Mouse (Mus musculus): Measurements from ENCODE around the gene Chst10.
A peak's percentile ranks its signal among the peaks of the same experiment; 100 is the strongest.

Chst10 gene

DNA sequence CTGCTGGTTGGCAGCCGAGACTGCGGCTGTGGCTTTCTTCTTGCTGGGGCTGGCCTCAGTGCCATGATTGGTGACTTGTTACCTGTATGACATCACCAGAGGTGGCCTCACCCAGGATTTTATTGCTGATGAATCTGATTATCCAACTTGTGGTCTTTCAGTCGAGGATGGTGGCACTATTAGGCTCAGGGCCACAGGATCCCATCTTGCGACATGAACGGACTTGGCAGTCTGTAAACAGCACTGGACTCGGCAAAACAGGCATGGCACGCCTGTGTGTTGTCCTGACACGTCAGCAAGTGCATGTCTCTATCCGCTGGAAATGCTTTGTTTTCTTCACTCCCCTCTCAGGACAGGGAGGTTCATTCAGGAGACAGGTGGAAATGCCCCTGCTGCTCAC, 33.6 kb downstream of the Chst10 start:
- DNase-seq = no peak

DNA sequence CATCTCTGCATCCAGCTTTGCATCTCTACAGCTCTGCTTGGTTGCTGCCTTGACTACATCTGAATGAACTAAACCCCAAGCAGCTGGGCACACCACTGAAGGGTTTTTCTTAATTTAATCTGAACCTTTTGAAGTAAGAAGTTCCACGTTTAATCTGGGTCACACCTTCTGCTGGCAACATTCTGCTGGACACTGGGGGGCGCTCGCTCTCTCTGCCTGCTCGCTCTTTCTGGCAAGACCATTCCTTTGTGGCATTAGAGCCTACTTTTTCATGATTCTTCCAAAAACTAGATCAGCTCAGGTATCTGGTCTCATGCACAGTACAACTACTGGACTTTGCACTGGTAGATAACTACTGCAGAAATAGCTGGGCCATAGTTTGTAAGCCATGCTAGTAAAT, 35.7 kb downstream of the Chst10 start:
- peak; percentile 13 for DNase-seq

DNA sequence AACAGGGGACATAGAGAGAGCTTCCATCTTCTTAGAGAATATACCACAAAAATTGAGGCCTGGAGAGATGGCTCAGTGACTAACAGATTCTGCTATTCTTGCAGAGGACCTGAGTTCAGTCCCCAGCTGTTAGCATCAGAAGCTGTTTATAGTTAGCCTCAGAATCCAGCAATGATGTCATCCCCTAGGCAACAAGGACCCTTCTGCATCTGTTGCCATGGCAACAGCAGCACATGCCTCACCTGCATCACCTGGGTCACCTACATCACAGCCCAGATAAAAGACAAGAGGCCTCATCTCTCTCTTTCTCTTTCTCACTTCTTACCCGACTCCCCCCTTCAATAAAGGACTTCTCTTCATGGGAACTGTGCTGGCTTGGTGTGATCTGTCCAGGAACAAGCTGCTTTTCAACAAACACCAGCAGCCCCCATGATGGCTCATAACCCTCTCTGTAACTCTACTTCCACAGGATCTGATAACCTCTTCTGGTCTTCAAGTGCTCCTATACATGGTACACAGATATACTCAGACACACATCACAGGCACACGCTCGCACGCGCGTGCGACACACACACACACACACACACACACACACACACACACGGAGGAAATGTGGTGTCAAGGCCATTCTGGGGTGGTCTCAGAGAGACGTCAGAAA, 37.0 kb downstream of the Chst10 start:
- DNase-seq = no peak

- no peak for DNase-seq
Observed at GRCm38 (mm10) chr1:38860207-38860606, 37.8 kb downstream of the Chst10 start.

- DNase-seq = peak; percentile 65
Observed at GRCm38 (mm10) chr1:38856196-38856595, 41.8 kb downstream of the Chst10 start.

- DNase-seq = no peak
Observed at GRCm38 (mm10) chr1:38852250-38852649, 45.7 kb downstream of the Chst10 start.

- no peak for DNase-seq
Observed at GRCm38 (mm10) chr1:38850650-38851049, 47.3 kb downstream of the Chst10 start.

DNA sequence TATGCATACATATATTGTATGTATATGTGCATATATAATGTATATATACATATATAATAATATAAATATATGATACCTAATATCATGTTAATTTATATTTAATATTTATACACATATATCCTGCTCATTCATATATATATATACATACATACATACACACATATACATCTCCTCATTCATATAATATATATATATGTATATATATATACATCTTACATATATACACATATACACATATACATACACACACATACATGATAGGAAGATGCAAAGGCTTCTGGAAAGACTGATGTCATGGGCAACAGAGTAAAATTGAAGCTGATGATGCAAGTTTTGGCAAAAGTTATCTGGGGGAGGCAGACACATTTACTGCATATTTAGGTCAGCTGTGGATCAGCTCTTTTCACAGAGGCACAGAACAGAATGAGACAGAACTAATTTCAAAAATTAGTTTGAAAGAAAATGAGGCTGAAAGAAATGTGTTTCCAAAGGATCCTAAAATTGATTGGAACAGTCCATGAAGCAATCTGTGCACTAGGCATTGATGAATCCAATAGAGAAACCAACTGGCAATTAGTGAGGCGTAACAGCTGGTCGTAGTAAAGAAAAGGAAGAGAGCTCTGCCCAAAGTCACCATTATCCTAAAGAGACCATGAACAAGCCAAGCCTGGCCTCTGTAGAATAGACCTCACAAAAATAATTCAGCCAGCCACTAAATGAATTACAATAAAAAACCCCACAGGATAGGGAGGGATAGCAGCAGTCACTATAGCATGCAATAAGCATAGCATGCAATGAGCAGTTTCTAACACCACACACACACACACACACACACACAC, 49.3 kb downstream of the Chst10 start:
- DNase-seq = no peak

DNA sequence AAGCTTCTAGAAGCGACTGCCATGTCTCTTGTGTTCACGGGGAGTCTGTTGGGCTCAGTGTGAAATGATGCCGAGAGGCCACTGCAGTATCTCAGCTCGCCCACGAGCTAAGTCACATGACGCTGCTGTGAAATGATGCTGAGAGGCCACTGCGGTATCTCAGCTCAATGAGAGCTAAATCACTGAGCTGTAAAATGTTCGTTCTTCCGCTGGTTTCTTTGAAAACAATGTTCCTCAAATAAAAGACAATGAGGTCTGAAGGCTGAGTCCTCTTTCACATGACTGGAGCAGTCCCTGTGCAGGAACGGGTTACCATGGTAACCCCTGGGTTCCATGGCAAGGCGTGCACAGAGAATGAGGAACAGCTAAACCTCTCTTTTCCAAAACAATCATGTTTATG, 50.0 kb downstream of the Chst10 start:
- DNase-seq = no peak

DNA sequence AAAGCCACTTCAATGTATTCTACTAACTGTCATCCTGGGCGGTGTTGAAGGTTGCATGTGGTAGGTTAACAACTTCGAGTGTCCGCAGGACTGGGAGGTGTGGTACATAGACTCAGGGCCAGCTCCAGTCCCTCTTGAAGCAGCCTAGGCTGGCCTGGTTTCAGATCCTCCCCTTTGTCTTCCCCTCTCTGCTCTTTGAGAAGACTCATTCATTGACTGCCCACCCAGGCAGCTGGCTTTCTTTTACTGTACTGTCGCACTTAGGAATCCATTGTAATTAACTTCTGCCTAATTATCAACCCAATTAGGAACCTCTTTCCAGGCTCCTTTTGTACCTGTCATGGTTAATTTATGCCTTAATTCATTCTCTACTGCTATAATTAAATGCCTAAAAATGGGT, 54.7 kb downstream of the Chst10 start:
- no peak for DNase-seq

GRCm38 (mm10) chr1:38842861-38843260, 55.1 kb downstream of the Chst10 start:
- DNase-seq = no peak

- no peak for DNase-seq
Observed at GRCm38 (mm10) chr1:38839944-38840343, 58.0 kb downstream of the Chst10 start.

DNA sequence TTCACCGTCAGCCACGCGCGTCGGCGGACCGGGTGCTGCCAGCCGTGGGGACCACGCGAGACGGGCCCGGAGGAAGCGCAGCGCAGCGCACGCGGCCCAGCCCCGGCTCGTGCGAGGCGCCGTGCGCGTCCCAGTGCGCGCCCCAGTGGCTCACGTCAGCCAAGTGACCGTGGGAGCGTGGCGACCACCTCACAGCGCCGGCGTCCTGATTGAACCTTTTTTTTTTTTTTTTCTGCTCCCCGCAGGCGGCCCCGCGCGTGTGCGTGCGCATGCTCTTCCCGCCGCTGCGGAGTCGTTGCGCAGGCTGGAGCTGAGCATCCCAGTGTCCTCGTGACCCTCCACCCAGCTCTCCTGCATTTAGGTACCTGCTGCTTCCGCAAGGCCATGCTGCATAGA, 61.5 kb downstream of the Chst10 start, which contains the start of gene Lonrf2:
Lonrf2 (minus strand) TSS at position 235 of the 396 bp plus-strand sequence.
- DNase-seq = peak; percentile 42

GRCm38 (mm10) chr1:38835568-38836476, 62.1 kb downstream of the Chst10 start:
- peak; percentile 59 for DNase-seq

DNA sequence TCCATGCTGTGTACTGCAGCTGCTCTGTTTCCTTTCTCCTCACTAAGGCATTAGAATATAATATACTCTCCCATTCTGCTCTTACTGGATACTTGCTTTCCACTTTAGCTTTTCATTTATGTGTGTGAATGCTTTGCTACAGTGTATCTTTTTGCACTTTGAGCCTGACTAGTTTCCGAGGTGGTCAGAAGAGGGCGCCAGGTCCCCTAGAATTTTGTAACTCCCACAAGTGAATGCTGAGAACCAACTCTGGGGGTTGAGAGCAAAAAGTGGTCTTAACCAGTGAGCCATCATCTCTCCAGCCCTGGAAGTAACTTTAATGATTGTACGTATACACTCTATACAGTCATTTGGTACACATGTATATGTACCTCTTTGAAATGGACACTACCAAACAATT, 63.1 kb downstream of the Chst10 start:
- peak; percentile 39 for DNase-seq

GRCm38 (mm10) chr1:38824926-38825325, 73.0 kb downstream of the Chst10 start:
- DNase-seq = no peak

DNA sequence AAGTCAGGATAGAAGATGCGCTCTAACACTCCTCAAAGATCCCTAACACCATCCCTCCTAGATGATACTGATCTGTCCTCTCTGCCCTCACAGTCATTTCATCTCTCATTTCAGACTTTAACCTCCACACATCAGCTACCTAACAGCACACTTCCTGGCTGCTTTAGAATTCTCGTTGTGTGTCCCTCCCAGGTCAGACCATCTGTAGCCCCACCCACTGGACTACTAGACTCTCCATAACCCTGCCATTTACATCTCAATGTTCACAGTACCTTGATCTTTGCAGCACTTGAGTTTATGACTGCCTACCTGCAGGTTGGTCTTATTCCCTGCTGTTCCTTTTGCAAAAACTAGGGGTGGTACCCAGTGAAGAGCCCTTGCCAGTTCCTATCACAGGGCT, 74.1 kb downstream of the Chst10 start:
- no peak for DNase-seq

DNA sequence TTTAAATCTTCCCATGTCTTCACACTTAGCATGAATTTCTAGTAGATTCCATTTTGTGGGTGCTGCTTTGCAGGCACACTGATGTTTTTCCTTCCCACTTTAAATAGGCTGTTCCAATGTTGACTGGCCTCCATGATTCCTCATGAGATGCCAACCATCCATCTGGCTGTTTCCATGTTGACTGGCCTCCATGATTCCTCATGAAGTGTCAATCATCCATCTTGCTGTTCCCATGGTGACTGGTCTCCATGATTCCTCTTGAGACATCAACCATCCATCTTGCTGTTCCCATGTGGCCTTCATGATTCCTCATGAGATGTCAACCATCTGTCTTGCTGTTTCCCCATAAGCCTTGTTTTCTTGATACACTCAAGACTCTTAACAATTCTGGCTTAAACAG, 78.3 kb downstream of the Chst10 start:
- DNase-seq = no peak

DNA sequence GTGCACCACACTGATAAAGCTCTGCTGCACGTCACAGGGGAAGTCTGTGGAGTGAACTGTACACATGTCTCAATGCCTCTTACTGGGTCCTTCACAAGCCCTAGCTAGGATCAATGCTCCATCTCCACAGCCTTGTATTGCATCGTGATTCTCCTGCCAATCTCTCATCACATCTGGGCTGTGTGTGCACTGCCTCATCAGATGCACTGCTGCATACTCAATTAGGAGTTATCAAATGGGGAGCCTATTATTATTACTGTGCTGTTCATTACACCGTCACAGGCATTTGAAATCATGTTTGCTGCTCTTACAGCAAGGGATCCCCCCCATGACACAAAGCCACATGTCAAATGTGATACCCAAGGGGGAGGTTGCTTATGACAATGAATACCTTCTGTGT, 80.3 kb downstream of the Chst10 start:
- no peak for DNase-seq

DNA sequence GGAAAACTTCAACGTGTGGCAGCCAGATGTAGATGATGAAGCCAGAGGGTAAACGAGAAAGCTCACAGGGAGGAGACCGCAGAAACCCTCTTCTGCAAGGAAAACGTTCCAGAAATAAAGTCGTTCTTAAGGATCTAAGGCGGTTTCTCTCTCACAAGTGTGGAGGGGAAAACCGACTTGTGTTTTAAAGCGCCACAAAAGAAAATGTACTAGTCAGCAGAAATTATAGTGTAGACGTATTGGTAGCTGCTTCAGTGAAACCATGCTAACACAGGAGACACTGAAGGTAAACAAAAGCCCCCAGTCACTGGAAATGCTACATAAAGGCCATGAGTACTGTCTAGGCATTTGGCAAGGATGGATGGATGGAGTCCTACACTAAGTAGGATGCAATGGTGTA, 80.7 kb downstream of the Chst10 start:
- no peak for DNase-seq

- DNase-seq = no peak
Observed at GRCm38 (mm10) chr1:38816306-38816705, 81.7 kb downstream of the Chst10 start.

Data from kidney, postnatal 10 days (tissue).